Mouse (Mus musculus) ES-Bruce4 (cell line): ENCODE measurements around the gene Slc22a12. TPM values are rescaled to one million over a fixed set of nuclear protein-coding genes. Genes with fewer than 3 reads are reported as not detected.

Experiments
- H3K27ac ChIP-seq: 2 replicates; pipeline ENCODE4 v1.5.1; 2012; ENCODE audit warnings: low read length, inconsistent platforms; ENCODE audit not compliant: insufficient read depth
- H3K27me3 ChIP-seq: 2 replicates; pipeline ENCODE4 v1.6.1; 2012; ENCODE audit warnings: mild to moderate bottlenecking, low read length, inconsistent platforms; ENCODE audit not compliant: control insufficient read depth, poor library complexity, insufficient read depth, severe bottlenecking
- H3K36me3 ChIP-seq: 2 replicates; pipeline ENCODE4 v1.6.1; 2012; ENCODE audit warnings: inconsistent platforms, mild to moderate bottlenecking, low read length, moderate library complexity; ENCODE audit not compliant: control insufficient read depth, poor library complexity, insufficient read depth, severe bottlenecking
- H3K4me1 ChIP-seq: one replicate; pipeline ENCODE4 v1.8.1; 2011; ENCODE audit warnings: low read length; ENCODE audit not compliant: control insufficient read depth, insufficient read depth
- H3K4me3 ChIP-seq: 2 replicates; pipeline ENCODE4 v1.5.1; 2011; ENCODE audit warnings: low read depth, mild to moderate bottlenecking, low read length
- H3K9ac ChIP-seq: 2 replicates; pipeline ENCODE4 v1.6.1; 2012; ENCODE audit warnings: low read depth, mild to moderate bottlenecking, inconsistent platforms; ENCODE audit not compliant: poor library complexity, severe bottlenecking
- H3K9me3 ChIP-seq: replicated peaks from 2 replicates; pipeline ENCODE4 v1.6.1; 2012; ENCODE audit warnings: mild to moderate bottlenecking, low read length, inconsistent platforms; ENCODE audit not compliant: control insufficient read depth, poor library complexity, insufficient read depth, severe bottlenecking
- CTCF ChIP-seq: IDR thresholded peaks from one replicate; pipeline ENCODE4 v1.8.1; 2011; ENCODE audit warnings: low read depth, low read length
- EP300 ChIP-seq: IDR thresholded peaks from 2 replicates; pipeline ENCODE4 v1.6.1; 2011; ENCODE audit warnings: low read depth, low read length; ENCODE audit not compliant: insufficient read depth
- POLR2A ChIP-seq: IDR thresholded peaks from one replicate; pipeline ENCODE4 v1.8.1; 2011; ENCODE audit warnings: low read length; ENCODE audit not compliant: insufficient read depth
- polyA plus RNA-seq: library from polyadenylated mRNA; stranded (reverse); fragments of >200 nt; gene quantifications from 2 replicates; pipeline ENCODE4 v1.2.4, GENCODE M21; 2011; ENCODE audit warnings: low read depth; ENCODE audit not compliant: missing spikeins, insufficient read depth, insufficient read length

The Slc22a12 gene
- polyA plus RNA-seq, 1 experiment, result not detected

GRCm38 (mm10) chr19:6507393-6507792, 35.4 kb downstream of the Slc22a12 start:
- no peak overlapping the region for H3K9ac ChIP-seq
- no peaks in the 10 kb centered on the region for H3K9me3 ChIP-seq
- H3K4me3 ChIP-seq, result no peak overlapping the region
- no peaks in the 10 kb centered on the region for H3K4me1 ChIP-seq
- no peak overlapping the region for H3K27ac ChIP-seq
- H3K27me3 ChIP-seq, result no peaks in the 10 kb centered on the region
- TF ChIP-seq EP300, result no peak
- no peak for TF ChIP-seq CTCF
- TF ChIP-seq POLR2A, result no peak
- H3K36me3 ChIP-seq, result no peaks in the 10 kb centered on the region

- Histone ChIP-seq H3K4me1 (no peaks in the 10 kb centered on the region), H3K27me3 (peaks cover 6% of the 10 kb centered on the region; the same call in 1 of the 2 replicates), H3K4me3 (no peak overlapping the region), H3K9me3 (no peaks in the 10 kb centered on the region), H3K36me3 (no peaks in the 10 kb centered on the region), H3K9ac (no peak overlapping the region), H3K27ac (no peak overlapping the region)
- no peak for TF ChIP-seq POLR2A
- no peak for TF ChIP-seq CTCF
- TF ChIP-seq EP300, result no peak
Observed at GRCm38 (mm10) chr19:6504656-6505045, 38.2 kb downstream of the Slc22a12 start.

GRCm38 (mm10) chr19:6503926-6504655, 38.7 kb downstream of the Slc22a12 start:
- Histone ChIP-seq H3K27ac (no peak overlapping the region), H3K4me3 (no peak overlapping the region), H3K9ac (no peak overlapping the region), H3K27me3 (peaks cover 11% of the 10 kb centered on the region), H3K36me3 (no peaks in the 10 kb centered on the region), H3K4me1 (no peaks in the 10 kb centered on the region), H3K9me3 (no peaks in the 10 kb centered on the region)
- no peak for TF ChIP-seq POLR2A
- TF ChIP-seq EP300, result no peak
- no peak for TF ChIP-seq CTCF

- Histone ChIP-seq H3K9me3 (no peaks in the 10 kb centered on the region), H3K9ac (no peak overlapping the region), H3K27me3 (peaks cover 19% of the 10 kb centered on the region), H3K27ac (no peak overlapping the region), H3K36me3 (no peaks in the 10 kb centered on the region), H3K4me1 (no peaks in the 10 kb centered on the region), H3K4me3 (peak overlapping the region; percentile 53)
- TF ChIP-seq CTCF (no peak), EP300 (no peak), POLR2A (no peak)
Observed at GRCm38 (mm10) chr19:6502543-6503319, 40.1 kb downstream of the Slc22a12 start.

- TF ChIP-seq EP300, result no peak
- no peak for TF ChIP-seq CTCF
- TF ChIP-seq POLR2A, result no peak
- no peaks in the 10 kb centered on the region for H3K9me3 ChIP-seq
- H3K27me3 ChIP-seq, result peaks cover 20% of the 10 kb centered on the region
- H3K27ac ChIP-seq, result no peak overlapping the region
- H3K36me3 ChIP-seq, result no peaks in the 10 kb centered on the region
- peak overlapping the region; percentile 53 for H3K4me3 ChIP-seq
- no peak overlapping the region for H3K9ac ChIP-seq
- no peaks in the 10 kb centered on the region for H3K4me1 ChIP-seq
Observed at GRCm38 (mm10) chr19:6502035-6502541, 40.7 kb downstream of the Slc22a12 start.

GRCm38 (mm10) chr19:6500636-6501025, 42.2 kb downstream of the Slc22a12 start:
- H3K9ac ChIP-seq, result no peak overlapping the region
- no peak overlapping the region for H3K4me3 ChIP-seq
- H3K36me3 ChIP-seq, result no peaks in the 10 kb centered on the region
- peaks cover 2% of the 10 kb centered on the region for H3K4me1 ChIP-seq
- H3K27me3 ChIP-seq, result peaks cover 20% of the 10 kb centered on the region
- H3K9me3 ChIP-seq, result no peaks in the 10 kb centered on the region
- TF ChIP-seq EP300 (no peak), CTCF (no peak), POLR2A (no peak)
- no peak overlapping the region for H3K27ac ChIP-seq
